Mouse (Mus musculus) limb, embryonic 14.5 days (tissue): ENCODE results near the gene Slc9a3. TPM values are rescaled to one million over a fixed set of nuclear protein-coding genes. Genes with fewer than 3 reads are reported as not detected.

Experiments
- ATAC-seq: fragments of 200-750 bp; cut with Nextera tagmentation; 2 replicates; pipeline ENCODE4 v1.8.0; 2017; ENCODE audit warnings: low read depth, moderate number of reproducible peaks, moderate TSS enrichment; ENCODE audit not compliant: low FRiP score
- DNase-seq: peaks from one replicate; pipeline ENCODE4 v3.0.0-alpha.2; 2015; ENCODE audit warnings: low spot score
- H3K27ac ChIP-seq: fragments of 300-500 bp; sonication (generic); replicated peaks from 2 replicates; pipeline ENCODE4 v1.5.1; 2014; ENCODE audit warnings: low read depth, mild to moderate bottlenecking, low read length, moderate library complexity, mixed read lengths
- H3K27me3 ChIP-seq: fragments of 300-500 bp; sonication (generic); 2 replicates; pipeline ENCODE4 v1.6.1; 2014; ENCODE audit warnings: low read length, mixed read lengths; ENCODE audit not compliant: control insufficient read depth, insufficient read depth
- H3K36me3 ChIP-seq: fragments of 300-500 bp; sonication (generic); 2 replicates; pipeline ENCODE4 v1.6.1; 2014; ENCODE audit warnings: mild to moderate bottlenecking, low read length, moderate library complexity, mixed read lengths; ENCODE audit not compliant: control insufficient read depth, insufficient read depth
- H3K4me1 ChIP-seq: fragments of 300-500 bp; sonication (generic); 2 replicates; pipeline ENCODE4 v1.6.1; 2014; ENCODE audit warnings: antibody characterized with exemption, low read length, mixed read lengths; ENCODE audit not compliant: control insufficient read depth, insufficient read depth
- H3K4me2 ChIP-seq: fragments of 300-500 bp; sonication (generic); replicated peaks from 2 replicates; pipeline ENCODE4 v1.6.1; 2014; ENCODE audit warnings: low read depth, mild to moderate bottlenecking, low read length, moderate library complexity; ENCODE audit not compliant: severe bottlenecking
- H3K4me3 ChIP-seq: fragments of 300-500 bp; sonication (generic); replicated peaks from 2 replicates; pipeline ENCODE4 v1.5.1; 2014; ENCODE audit warnings: low read length
- H3K9ac ChIP-seq: fragments of 300-500 bp; sonication (generic); 2 replicates; pipeline ENCODE4 v1.6.1; 2014; ENCODE audit warnings: mild to moderate bottlenecking, low read depth, low read length, moderate library complexity; ENCODE audit not compliant: severe bottlenecking
- H3K9me3 ChIP-seq: fragments of 300-500 bp; sonication (generic); 2 replicates; pipeline ENCODE4 v1.6.1; 2016; ENCODE audit warnings: low read length; ENCODE audit not compliant: control insufficient read depth
- POLR2A ChIP-seq: fragments of 200-500 bp; IDR thresholded peaks from 2 replicates; pipeline ENCODE4 v1.8.0; 2012; ENCODE audit warnings: inconsistent platforms, mild to moderate bottlenecking, moderate library complexity, borderline replicate concordance; ENCODE audit not compliant: insufficient read depth, insufficient read length; ENCODE audit errors: extremely low read depth
- WGBS: fragments of 180-500 bp; shearing (Covaris S2); extraction: QIAGEN DNeasy Blood & Tissue Kit; methylation state at CpG from one replicate; pipeline ENCODE4 v1.1.7; 2014; 5-methylcytosine and 5-hydroxymethylcytosine counted together
- polyA plus RNA-seq, 2 experiments: library from polyadenylated mRNA; depleted of rRNA in 1 of 2; stranded (reverse) in 1 of 2; unstranded in 1 of 2; fragments of >200 nt; fragmentation: Nextera tagmentation in 1 of 2; extraction: Ambion mirVana in 1 of 2; gene quantifications; 2 replicates each; pipeline versions ENCODE4 v1.2.1 to v1.2.3; 2012 to 2014

Gene Slc9a3
- polyA plus RNA-seq, 2 experiments = 0.03 TPM; not detected in 1

GRCm38 (mm10) chr13:74145983-74146622, 24.8 kb downstream of the Slc9a3 start:
- H3K9ac ChIP-seq = no peak overlapping the region
- H3K4me2 ChIP-seq = no peak overlapping the region

GRCm38 (mm10) chr13:74147327-74147726, 26.1 kb downstream of the Slc9a3 start:
- Histone ChIP-seq H3K36me3 (no peaks in the 10 kb centered on the region), H3K4me1 (no peaks in the 10 kb centered on the region), H3K9me3 (no peaks in the 10 kb centered on the region), H3K9ac (no peak overlapping the region), H3K4me2 (no peak overlapping the region), H3K27me3 (no peaks in the 10 kb centered on the region), H3K4me3 (no peak overlapping the region), H3K27ac (no peak overlapping the region)
- ATAC-seq = no peak
- WGBS = 75% methylated on average over 2 of the region's 2 CpGs
- DNase-seq = no peak
- TF ChIP-seq POLR2A = no peak

More at GRCm38 (mm10) chr13:74145983-74146622, 24.8 kb downstream of the Slc9a3 start:
- DNase-seq (no peak), ATAC-seq (no peak)
- Histone ChIP-seq H3K4me1 (no peaks in the 10 kb centered on the region), H3K9me3 (no peaks in the 10 kb centered on the region), H3K36me3 (no peaks in the 10 kb centered on the region), H3K27me3 (no peaks in the 10 kb centered on the region), H3K27ac (no peak overlapping the region), H3K4me3 (no peak overlapping the region)
- no peak for TF ChIP-seq POLR2A
- WGBS = 64% methylated on average over 3 of the region's 3 CpGs

- Histone ChIP-seq H3K27me3 (no peaks in the 10 kb centered on the region), H3K36me3 (peaks cover 15% of the 10 kb centered on the region; the same call in 1 of the 2 replicates), H3K4me2 (peak overlapping the region; percentile 68), H3K9ac (peak overlapping the region; percentile 63), H3K27ac (no peak overlapping the region), H3K4me1 (peaks cover 6% of the 10 kb centered on the region), H3K9me3 (no peaks in the 10 kb centered on the region), H3K4me3 (peak overlapping the region; percentile 47)
- WGBS = 3% methylated on average over 19 of the region's 19 CpGs
- DNase-seq = peak; percentile 7
- TF ChIP-seq POLR2A = no peak
- peak; percentile 75 for ATAC-seq
Measured at GRCm38 (mm10) chr13:74166348-74167056, 45.2 kb downstream of the Slc9a3 start.

- ATAC-seq (peak; percentile 31), DNase-seq (no peak)
- no peak overlapping the region for H3K27ac ChIP-seq
- peaks cover 21% of the 10 kb centered on the region for H3K36me3 ChIP-seq
- peak overlapping the region; percentile 47 for H3K4me3 ChIP-seq
- H3K9ac ChIP-seq = peak overlapping the region; percentile 63
- no peaks in the 10 kb centered on the region for H3K27me3 ChIP-seq
- TF ChIP-seq POLR2A = no peak
- peak overlapping the region; percentile 68 for H3K4me2 ChIP-seq
- H3K4me1 ChIP-seq = peaks cover 6% of the 10 kb centered on the region
- WGBS = 2% methylated on average over 9 of the region's 9 CpGs
- no peaks in the 10 kb centered on the region for H3K9me3 ChIP-seq
Measured at GRCm38 (mm10) chr13:74167057-74167413, 45.8 kb downstream of the Slc9a3 start.

GRCm38 (mm10) chr13:74167492-74167891, 46.2 kb downstream of the Slc9a3 start:
- WGBS = 86% methylated on average over 2 of the region's 2 CpGs
- H3K4me3 ChIP-seq = no peak overlapping the region
- 0 out of 2 replicates have a peak overlapping the region, but pooled peaks have one; percentile 68 for H3K4me2 ChIP-seq
- no peak for TF ChIP-seq POLR2A
- no peak overlapping the region for H3K9ac ChIP-seq
- DNase-seq (no peak), ATAC-seq (no peak)
- H3K27ac ChIP-seq = no peak overlapping the region
- no peaks in the 10 kb centered on the region for H3K9me3 ChIP-seq
- peaks cover 24% of the 10 kb centered on the region for H3K36me3 ChIP-seq
- H3K27me3 ChIP-seq = no peaks in the 10 kb centered on the region
- H3K4me1 ChIP-seq = peaks cover 6% of the 10 kb centered on the region
